Mouse (Mus musculus): ENCODE results near the gene Ston2.

The Ston2 gene

DNA sequence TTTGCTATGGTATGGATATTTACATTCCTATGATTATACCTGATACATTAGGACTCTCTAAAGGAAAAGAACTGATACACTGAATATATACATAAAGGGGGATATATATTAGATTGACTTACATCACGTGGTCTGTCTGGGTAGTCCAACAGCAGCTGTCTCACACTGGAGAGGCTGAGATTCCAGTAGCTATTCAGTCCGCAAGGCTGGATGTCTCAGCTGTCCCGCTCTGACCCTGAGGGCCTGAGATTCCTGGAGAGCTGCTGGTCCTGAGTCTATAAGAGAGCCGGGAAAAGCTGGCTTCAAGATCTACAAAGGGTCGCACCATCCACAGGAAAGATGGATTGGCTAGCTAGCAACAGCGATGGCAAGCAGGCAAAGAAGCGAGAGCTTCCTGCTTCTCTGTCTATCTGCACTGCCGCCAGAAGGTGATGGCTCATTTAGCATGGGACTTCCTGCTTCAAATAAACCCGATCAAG lies at the start of gene Ston2:
Gene Ston2, minus strand, starts transcription at position 429 of the 479 bp plus-strand sequence.
- no peak for DNase-seq (ENCODE audit: low spot score)

GRCm38 (mm10) chr12:91837401-91838065 lies 49.3 kb upstream of the Ston2 start:
- no peak for DNase-seq (ENCODE audit: low spot score)

GRCm38 (mm10) chr12:91833939-91834333 lies 45.7 kb upstream of the Ston2 start:
- DNase-seq (ENCODE audit: low spot score), result no peak

DNA sequence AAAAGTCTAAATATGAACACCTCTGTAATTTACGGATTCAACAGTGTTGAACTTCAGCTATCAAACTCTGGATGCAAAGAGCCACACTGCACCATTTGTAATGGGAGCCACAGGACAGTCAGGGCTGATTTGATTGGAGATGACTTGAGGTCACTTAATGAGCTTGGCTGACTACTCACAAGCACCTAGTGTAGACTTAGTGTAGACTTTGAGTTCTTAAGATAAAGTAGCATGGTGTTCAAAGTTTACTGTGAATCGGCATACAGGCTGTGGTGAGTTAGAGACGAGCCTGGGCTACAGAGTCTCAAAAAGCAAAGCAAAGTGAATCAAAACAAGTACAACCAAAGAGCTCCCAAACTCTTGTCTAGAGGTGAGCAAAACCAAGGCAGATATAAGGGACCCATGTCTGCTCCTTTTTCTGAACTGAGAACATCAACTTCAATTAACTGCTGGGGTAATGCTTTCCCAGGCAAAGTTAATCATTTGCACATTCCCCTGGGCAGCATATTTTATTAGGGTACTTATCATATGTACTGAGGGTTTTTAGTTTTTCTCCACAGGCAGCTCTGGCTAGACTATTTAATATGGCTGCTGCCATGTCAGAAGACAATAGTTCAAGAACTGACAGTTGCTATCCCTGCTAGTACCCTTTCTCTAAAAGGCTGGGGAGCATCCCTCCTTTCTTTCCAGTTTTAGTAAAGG lies 45.2 kb upstream of the Ston2 start:
- no peak for DNase-seq (ENCODE audit: low spot score)

GRCm38 (mm10) chr12:91831410-91831809 lies 43.2 kb upstream of the Ston2 start:
- DNase-seq (ENCODE audit: low spot score), result no peak

DNA sequence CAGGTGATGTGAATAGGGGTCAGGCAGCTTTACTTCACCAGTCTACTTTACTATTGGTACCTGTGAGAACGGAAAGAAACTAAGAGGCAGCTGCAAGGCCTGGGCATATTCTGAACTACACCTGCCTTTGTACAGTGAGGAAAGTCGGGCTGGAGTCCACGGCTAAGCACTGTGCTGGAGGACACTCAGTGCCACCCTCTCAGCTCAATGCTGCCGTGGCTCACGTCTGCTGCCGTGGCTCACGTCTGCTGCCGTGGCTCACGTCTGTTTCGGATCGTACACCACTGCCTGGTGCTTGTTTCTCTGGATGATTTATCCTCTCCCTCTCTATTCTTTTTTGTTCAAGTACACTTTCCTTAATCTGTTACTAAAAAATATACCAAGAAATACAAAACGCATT lies 32.3 kb upstream of the Ston2 start:
- no peak for DNase-seq (ENCODE audit: low spot score)

DNA sequence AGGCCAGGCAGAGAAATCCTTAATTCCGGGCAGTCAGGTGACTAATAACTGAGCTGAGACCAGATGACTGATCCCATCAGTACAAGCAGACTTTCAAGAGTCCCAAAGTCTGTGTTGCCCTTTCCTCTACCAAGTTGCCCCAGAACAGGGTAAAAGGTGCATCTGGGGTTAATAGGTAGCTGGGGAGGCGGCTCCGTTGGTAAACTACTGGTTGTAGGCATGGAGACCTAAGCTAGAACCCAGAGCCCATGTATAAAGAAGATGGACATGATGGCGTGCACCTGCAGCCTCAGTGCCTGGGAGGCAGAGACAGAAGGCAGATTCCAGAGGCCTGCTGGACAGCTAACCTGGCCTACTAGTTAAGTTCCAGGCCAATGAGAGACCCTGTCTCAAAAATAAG lies 30.5 kb upstream of the Ston2 start:
- no peak for DNase-seq (ENCODE audit: low spot score)

DNA sequence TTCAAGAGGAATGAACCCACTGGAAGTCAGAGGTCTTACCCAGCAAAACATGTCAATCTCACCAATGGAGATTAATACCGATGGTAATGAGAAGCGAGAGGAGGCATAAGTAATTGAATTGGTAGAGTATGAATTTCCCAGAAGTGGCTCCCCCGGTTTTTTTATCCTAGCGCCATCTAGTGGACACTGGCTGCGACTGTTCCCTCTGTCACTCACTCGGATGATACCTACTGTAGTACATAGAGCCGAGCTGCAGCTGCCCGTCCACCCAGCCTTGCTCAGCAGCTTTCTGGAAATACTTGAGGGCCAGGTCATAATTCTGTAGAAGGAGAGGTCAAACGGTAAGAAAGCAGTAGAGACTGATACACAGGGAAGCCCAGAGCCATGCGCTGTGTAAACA lies 27.8 kb upstream of the Ston2 start:
- DNase-seq (ENCODE audit: low spot score), result peak; percentile 13

GRCm38 (mm10) chr12:91815552-91815951 lies 27.4 kb upstream of the Ston2 start:
- no peak for DNase-seq (ENCODE audit: low spot score)

DNA sequence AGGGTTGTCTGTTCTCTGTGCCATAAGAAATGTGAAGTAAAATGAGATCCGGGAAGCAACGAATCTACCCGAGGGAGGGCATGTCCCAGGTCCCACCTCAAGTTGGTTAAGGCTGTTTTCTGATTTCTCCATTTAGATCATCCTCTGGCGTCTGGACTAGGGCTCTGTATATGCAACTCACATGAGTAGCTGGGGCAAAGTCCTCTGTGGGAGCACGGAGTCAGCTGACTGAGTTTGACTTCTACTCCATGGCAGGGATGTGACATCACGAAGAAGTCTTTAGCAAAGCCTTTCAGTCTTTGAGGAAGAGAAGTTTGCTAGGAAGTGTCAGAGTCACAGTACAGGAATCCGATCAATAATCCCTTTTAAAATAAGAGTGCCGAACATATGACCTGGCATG lies 20.7 kb upstream of the Ston2 start:
- no peak for DNase-seq (ENCODE audit: low spot score)

DNA sequence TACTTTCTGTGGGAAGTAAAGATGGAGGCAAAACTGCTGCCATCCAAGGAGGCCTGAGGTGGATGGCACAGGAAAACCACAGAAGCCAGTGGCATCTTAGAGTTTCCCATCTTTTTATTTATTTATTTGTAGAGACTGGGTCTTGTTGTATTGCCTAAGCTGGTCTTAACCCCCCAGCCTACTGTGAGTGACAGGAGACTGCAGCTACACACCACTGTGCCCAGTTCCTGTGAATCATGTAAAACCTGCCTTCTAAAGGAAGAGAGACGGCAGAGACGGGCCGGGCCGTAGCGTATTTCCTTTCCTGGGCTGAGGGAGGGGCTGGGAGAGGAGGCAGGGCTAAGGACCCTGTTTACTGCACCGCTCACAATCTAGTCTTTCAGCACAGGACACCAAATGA lies 19.6 kb upstream of the Ston2 start:
- DNase-seq (ENCODE audit: low spot score), result no peak

DNA sequence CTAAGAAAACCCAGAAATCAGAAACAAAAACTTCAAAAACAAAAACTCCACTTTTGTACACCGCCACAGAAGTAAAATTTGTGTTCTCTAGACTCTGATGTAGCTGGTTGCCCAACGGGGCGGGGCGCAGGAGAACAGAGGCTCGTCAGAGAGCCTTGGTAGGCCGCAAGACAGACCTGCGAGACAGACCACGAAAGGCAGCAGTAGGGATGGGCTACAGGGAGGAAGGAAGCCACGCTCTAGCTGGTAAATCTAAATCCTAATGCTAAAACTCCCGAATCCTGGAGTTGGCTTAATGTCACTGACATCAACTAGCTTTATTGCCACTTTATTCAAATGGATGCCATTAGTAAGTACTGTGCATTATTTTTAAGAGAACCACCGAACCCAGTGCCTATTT lies 18.9 kb upstream of the Ston2 start:
- DNase-seq (ENCODE audit: low spot score), result no peak

- DNase-seq (ENCODE audit: low spot score), result no peak
Observed at GRCm38 (mm10) chr12:91804262-91804661, 16.1 kb upstream of the Ston2 start.

DNA sequence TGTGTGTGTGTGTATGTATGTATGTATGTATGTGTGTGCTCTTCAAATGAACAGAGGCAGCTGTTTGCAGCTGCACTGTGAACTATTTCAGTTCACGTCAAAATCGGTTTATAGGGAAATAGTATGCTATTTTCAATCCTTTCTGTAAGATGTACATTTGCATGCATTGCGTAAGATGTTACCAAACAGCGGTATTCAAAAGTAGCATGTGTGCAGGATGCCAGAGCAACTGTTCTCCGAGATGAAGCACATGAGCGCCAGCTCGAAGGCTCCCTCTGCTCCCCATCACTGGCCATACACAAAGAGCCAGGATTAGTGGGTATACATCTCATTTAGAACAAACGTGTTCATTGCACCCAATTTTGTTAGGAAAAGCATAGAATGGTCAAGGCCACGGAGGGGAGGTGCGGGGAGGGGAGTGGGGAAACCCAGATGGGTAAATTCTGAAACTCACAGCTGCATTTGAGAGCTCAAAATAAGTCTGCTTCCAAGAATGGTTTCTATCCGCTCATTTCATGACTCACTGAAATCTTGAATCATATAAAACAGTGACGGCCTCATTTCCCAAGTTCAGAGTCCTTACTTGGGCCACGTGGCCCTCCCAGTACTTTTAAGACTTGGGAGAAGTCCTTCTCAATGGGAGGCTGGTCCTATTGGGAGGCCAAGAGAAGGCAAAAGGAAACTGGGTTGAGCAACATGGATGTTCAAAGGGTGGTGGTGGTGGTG lies 15.2 kb upstream of the Ston2 start:
- DNase-seq (ENCODE audit: low spot score), result no peak

GRCm38 (mm10) chr12:91802586-91803206 lies 14.5 kb upstream of the Ston2 start:
- no peak for DNase-seq (ENCODE audit: low spot score)

- no peak for DNase-seq (ENCODE audit: low spot score)
Observed at GRCm38 (mm10) chr12:91800861-91801385, 12.7 kb upstream of the Ston2 start.

DNA sequence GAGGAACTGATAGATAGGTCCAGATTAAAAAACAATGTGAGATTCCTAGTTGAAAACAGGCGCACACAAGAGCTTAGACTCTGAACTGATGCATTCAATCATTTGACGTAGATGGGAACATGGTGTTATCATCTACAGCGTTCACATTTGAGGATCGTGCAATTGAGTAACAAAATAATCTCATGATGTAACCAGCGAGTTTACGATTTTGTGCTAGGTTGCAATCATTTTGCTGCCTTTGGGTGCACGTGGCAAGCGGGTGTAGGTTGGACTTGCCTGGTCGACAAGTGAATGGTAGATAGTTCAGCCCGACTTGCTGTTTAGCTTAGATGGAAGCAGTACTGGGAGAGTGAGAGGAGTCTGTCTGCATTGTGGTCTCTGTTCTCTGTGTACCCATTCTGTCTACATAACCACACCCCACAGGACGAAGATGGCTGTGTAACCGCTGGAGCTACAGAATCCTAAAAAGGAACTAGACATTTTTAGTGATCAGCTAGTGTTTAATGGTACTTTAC lies 11.7 kb upstream of the Ston2 start:
- no peak for DNase-seq (ENCODE audit: low spot score)

- no peak for DNase-seq (ENCODE audit: low spot score)
Observed at GRCm38 (mm10) chr12:91799379-91799773, 11.2 kb upstream of the Ston2 start.

DNA sequence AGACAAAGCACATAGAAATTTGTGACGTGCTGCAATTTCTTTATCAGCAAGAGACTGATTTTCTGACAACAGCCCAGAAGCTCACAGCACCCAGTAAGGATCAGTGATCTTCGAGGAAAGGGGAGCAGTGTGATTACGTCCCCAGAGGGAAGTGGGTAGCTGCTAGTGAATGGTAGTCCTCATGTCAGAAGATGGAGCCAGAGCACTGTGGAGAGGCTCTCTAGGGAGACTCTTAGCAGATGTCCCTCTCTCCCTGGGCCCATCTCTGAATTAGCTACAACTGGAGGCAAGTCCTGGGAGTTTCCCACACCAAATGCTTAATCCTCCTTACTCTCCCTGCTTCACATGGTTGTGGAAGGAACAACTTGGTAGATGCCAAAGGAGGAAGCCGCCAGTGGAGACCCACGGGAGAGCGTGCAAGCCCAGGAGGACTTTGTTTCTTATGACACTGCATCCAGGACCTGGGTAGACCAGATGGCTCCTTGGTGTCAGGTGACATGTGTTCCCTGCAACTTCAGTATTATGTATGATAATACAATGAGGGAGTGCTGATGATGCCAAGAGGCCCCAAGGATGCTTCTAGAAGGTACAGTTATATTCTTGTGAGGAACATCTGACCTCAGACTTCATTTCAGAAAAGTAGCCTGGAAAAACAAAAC lies 10.7 kb upstream of the Ston2 start:
- no peak for DNase-seq (ENCODE audit: low spot score)

DNA sequence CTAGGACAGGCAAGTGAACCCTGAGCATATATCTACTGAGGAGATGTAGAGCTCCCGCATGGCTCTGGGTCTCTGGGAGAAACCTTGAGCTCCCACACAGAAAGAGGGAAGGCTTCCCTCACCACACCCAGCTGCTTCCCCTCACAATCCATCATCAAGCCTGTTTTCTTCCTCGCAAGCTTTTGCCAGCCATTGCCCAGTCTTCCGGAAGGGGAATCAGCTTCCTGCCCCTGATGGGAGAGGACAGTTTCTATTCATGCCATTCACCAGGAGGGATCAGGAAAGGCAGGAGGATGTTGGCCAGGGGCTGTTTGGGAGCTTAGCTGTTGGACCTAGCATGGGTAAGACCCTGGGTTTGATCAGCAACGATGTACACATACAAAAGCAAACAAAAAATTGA lies 8.6 kb upstream of the Ston2 start:
- DNase-seq (ENCODE audit: low spot score), result no peak

DNA sequence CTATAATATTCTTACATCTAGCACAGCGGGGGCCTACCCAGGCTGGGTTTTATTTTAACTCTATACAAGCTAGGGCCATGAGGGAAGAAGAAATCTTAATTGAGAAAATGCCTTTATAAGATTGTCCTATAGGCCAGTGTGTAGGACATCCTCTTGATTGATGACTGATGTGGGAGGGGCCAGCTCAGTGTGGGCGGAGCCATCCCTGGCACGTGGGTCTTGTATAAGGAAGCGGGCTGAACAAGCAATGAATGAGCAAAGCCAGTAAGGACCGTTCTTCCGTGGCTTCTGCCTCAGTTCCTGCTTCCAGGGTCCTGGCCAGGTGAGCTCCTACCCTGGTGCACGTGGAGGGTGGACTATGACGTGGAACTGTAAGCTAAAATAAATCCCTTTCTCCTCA lies 5.1 kb upstream of the Ston2 start:
- DNase-seq (ENCODE audit: low spot score), result no peak

DNA sequence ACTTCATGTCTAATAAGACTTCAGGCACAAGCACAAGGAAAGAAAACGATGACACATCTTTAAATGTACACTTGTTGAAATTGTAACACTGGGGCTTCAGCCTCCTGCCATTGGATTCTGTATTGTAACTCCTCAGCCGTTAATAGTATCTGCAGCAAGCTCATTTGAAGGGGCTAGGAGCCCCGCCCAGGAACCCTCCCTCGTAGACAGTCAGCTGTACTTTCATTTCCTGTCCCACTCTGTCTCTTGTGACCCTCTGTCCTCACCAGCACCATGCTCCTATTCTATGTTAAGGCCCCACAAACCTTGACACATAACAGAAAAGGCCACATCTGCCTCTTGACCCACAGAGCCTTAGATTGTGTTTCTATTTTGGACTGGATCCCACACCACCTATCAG lies 3.6 kb upstream of the Ston2 start:
- no peak for DNase-seq (ENCODE audit: low spot score)

Data from ovary, postnatal 10 days (tissue).